Mouse (Mus musculus): Measurements from ENCODE around the gene Aspm. TPM values are rescaled to one million over a fixed set of nuclear protein-coding genes. Genes with fewer than 3 reads are reported as not detected.
A peak's percentile ranks its signal among the peaks of the same experiment; 100 is the strongest.
"Not testable (repeated sequence)": the region's sequence is repeated elsewhere in the genome, so short reads cannot be mapped to it uniquely, and the experiment has no call there.

The Aspm gene
- polyA plus RNA-seq, 1 experiment from 2014 or later: 3.2 TPM

- Histone ChIP-seq H3K27me3 (replicated peaks; ENCODE audit: control insufficient read depth, insufficient read depth, low read length) (0 out of 2 replicates have a peak, but pooled peaks cover 4% of the 10 kb centered on the region), H3K4me3 (ENCODE audit: low read depth, low read length) (peak within 1 kb of the TSS; percentile 75), H3K9me3 (ENCODE audit: control insufficient read depth) (no peaks in the 10 kb centered on the region), H3K9ac (ENCODE audit: low read depth, low read length) (peak within 1 kb of the TSS; percentile 83), H3K4me2 (replicated peaks; ENCODE audit: low read depth) (peak within 1 kb of the TSS; percentile 82), H3K36me3 (ENCODE audit: control insufficient read depth, insufficient read depth) (no peaks in the 10 kb centered on the region; the same call in 1 of the 2 replicates), H3K27ac (ENCODE audit: low read depth, low read length) (peak within 1 kb of the TSS; percentile 63), H3K4me1 (replicated peaks; ENCODE audit: control insufficient read depth, insufficient read depth, low read length) (0 out of 2 replicates have a peak, but pooled peaks cover 6% of the 10 kb centered on the region)
- WGBS: under 1% methylated on average over 66 of the region's 88 CpGs
- peak; percentile 96 for ATAC-seq
- TF ChIP-seq CTCF (IDR thresholded peaks at IDR 0.05; ENCODE audit: low read depth): peak; percentile 78
Measured at GRCm38 (mm10) chr1:139421875-139422791, 32.4 kb upstream of the Aspm start, which contains the start of gene Zbtb41. TSS of gene Zbtb41 (plus strand) at chr1:139422288.

GRCm38 (mm10) chr1:139422941-139423340 is 31.6 kb upstream of the Aspm start:
- WGBS: 11% methylated on average over 10 of the region's 10 CpGs
- Histone ChIP-seq H3K27me3 (replicated peaks; ENCODE audit: control insufficient read depth, insufficient read depth, low read length) (0 out of 2 replicates have a peak, but pooled peaks cover 4% of the 10 kb centered on the region), H3K9ac (ENCODE audit: low read depth, low read length) (peak overlapping the region; percentile 83), H3K4me2 (replicated peaks; ENCODE audit: low read depth) (peak overlapping the region; percentile 82), H3K4me3 (ENCODE audit: low read depth, low read length) (peak overlapping the region; percentile 75), H3K27ac (ENCODE audit: low read depth, low read length) (peak overlapping the region; percentile 63; the same call in 1 of the 2 replicates), H3K9me3 (ENCODE audit: control insufficient read depth) (no peaks in the 10 kb centered on the region), H3K4me1 (replicated peaks; ENCODE audit: control insufficient read depth, insufficient read depth, low read length) (0 out of 2 replicates have a peak, but pooled peaks cover 6% of the 10 kb centered on the region), H3K36me3 (ENCODE audit: control insufficient read depth, insufficient read depth) (no peaks in the 10 kb centered on the region; the same call in 1 of the 2 replicates)
- TF ChIP-seq CTCF (IDR thresholded peaks at IDR 0.05; ENCODE audit: low read depth): no peak
- ATAC-seq: no peak

GRCm38 (mm10) chr1:139423931-139424330 is 30.6 kb upstream of the Aspm start:
- ATAC-seq: no peak
- Histone ChIP-seq H3K9ac (ENCODE audit: low read depth, low read length) (peak overlapping the region; percentile 11; the same call in 1 of the 2 replicates), H3K36me3 (ENCODE audit: control insufficient read depth, insufficient read depth) (peaks cover under 1% of the 10 kb centered on the region; the same call in 1 of the 2 replicates), H3K27me3 (replicated peaks; ENCODE audit: control insufficient read depth, insufficient read depth, low read length) (0 out of 2 replicates have a peak, but pooled peaks cover 4% of the 10 kb centered on the region), H3K9me3 (ENCODE audit: control insufficient read depth) (no peaks in the 10 kb centered on the region), H3K4me3 (ENCODE audit: low read depth, low read length) (peak overlapping the region; percentile 11), H3K4me1 (replicated peaks; ENCODE audit: control insufficient read depth, insufficient read depth, low read length) (0 out of 2 replicates have a peak, but pooled peaks cover 6% of the 10 kb centered on the region), H3K4me2 (replicated peaks; ENCODE audit: low read depth) (peak overlapping the region; percentile 82), H3K27ac (ENCODE audit: low read depth, low read length) (no peak overlapping the region)
- TF ChIP-seq CTCF (IDR thresholded peaks at IDR 0.05; ENCODE audit: low read depth): no peak
- 56% methylated on average over 10 of the region's 10 CpGs for WGBS

GRCm38 (mm10) chr1:139425006-139425405 is 29.6 kb upstream of the Aspm start:
- no peaks in the 10 kb centered on the region for H3K27me3 ChIP-seq (replicated peaks; ENCODE audit: control insufficient read depth, insufficient read depth, low read length)
- TF ChIP-seq CTCF (IDR thresholded peaks at IDR 0.05; ENCODE audit: low read depth): no peak
- ATAC-seq: no peak

GRCm38 (mm10) chr1:139438373-139438772 is 16.2 kb upstream of the Aspm start:
- Histone ChIP-seq H3K36me3 (ENCODE audit: control insufficient read depth, insufficient read depth) (peaks cover 22% of the 10 kb centered on the region), H3K9ac (ENCODE audit: low read depth, low read length) (no peak overlapping the region), H3K9me3 (ENCODE audit: control insufficient read depth) (no peaks in the 10 kb centered on the region), H3K4me3 (ENCODE audit: low read depth, low read length) (no peak overlapping the region), H3K4me1 (replicated peaks; ENCODE audit: control insufficient read depth, insufficient read depth, low read length) (no peaks in the 10 kb centered on the region), H3K27ac (ENCODE audit: low read depth, low read length) (no peak overlapping the region), H3K4me2 (replicated peaks; ENCODE audit: low read depth) (no peak overlapping the region), H3K27me3 (replicated peaks; ENCODE audit: control insufficient read depth, insufficient read depth, low read length) (no peaks in the 10 kb centered on the region)
- ATAC-seq: peak; percentile 72; the same call in 1 of the 2 replicates
- peak; percentile 69 for TF ChIP-seq CTCF (IDR thresholded peaks at IDR 0.05; ENCODE audit: low read depth)

More at GRCm38 (mm10) chr1:139425006-139425405, 29.6 kb upstream of the Aspm start:
- Histone ChIP-seq H3K4me3 (ENCODE audit: low read depth, low read length) (0 out of 2 replicates have a peak overlapping the region, but pooled peaks have one; percentile 5), H3K36me3 (ENCODE audit: control insufficient read depth, insufficient read depth) (peaks cover 9% of the 10 kb centered on the region), H3K4me2 (replicated peaks; ENCODE audit: low read depth) (peak overlapping the region; percentile 37), H3K9me3 (ENCODE audit: control insufficient read depth) (no peaks in the 10 kb centered on the region), H3K27ac (ENCODE audit: low read depth, low read length) (no peak overlapping the region), H3K4me1 (replicated peaks; ENCODE audit: control insufficient read depth, insufficient read depth, low read length) (0 out of 2 replicates have a peak, but pooled peaks cover 6% of the 10 kb centered on the region), H3K9ac (ENCODE audit: low read depth, low read length) (no peak overlapping the region)
- 38% methylated on average over 3 of the region's 3 CpGs for WGBS

GRCm38 (mm10) chr1:139443103-139443502 is 11.5 kb upstream of the Aspm start:
- 84% methylated on average over 9 of the region's 9 CpGs for WGBS
- H3K27ac ChIP-seq (ENCODE audit: low read depth, low read length); H3K4me3 ChIP-seq (ENCODE audit: low read depth, low read length); H3K4me2 ChIP-seq (replicated peaks; ENCODE audit: low read depth); H3K9me3 ChIP-seq (ENCODE audit: control insufficient read depth); H3K27me3 ChIP-seq (replicated peaks; ENCODE audit: control insufficient read depth, insufficient read depth, low read length); ATAC-seq; H3K9ac ChIP-seq (ENCODE audit: low read depth, low read length); H3K4me1 ChIP-seq (replicated peaks; ENCODE audit: control insufficient read depth, insufficient read depth, low read length): not testable (repeated sequence)
- peaks cover 16% of the 10 kb centered on the region for H3K36me3 ChIP-seq (ENCODE audit: control insufficient read depth, insufficient read depth)
